ENCODE assay signal across 21 mouse cellular contexts in genomic region chr12:12766510-12767304, GRCm38 (mm10).
DNase-seq lines count a peak whose midpoint lies in the region; ATAC-seq and TF ChIP-seq lines count a peak whose summit lies in the region.
"Had no signal": no experiment of that assay in that cellular context is flagged by ENCODE, and none has a peak within 500 bp of the region (broad histone marks: within the 10 kb centered on the region; RNA-seq: fewer than 3 reads in every experiment).

No protein-coding gene starts in this region.

- no peaks in the 10 kb centered on the region for H3K4me1 ChIP-seq in testis, adult 2 months (ENCODE audit: control insufficient read depth, insufficient read depth, low read length)
- 0 out of 2 replicates have a peak, but pooled peaks cover 3% of the 10 kb centered on the region for H3K4me1 ChIP-seq in hindbrain, embryonic 11.5 days (replicated peaks; ENCODE audit: control insufficient read depth, insufficient read depth, low read length)
- peaks cover 18% of the 10 kb centered on the region for H3K4me1 ChIP-seq in midbrain, embryonic 14.5 days (ENCODE audit: control insufficient read depth, insufficient read depth, low read length)

- H3K36me3 ChIP-seq in testis, adult 2 months (ENCODE audit: control insufficient read depth, insufficient read depth, low read length), result no peaks in the 10 kb centered on the region
- H3K36me3 ChIP-seq in hindbrain, embryonic 11.5 days (ENCODE audit: control insufficient read depth, insufficient read depth, low read length), result no peaks in the 10 kb centered on the region
- no peaks in the 10 kb centered on the region for H3K36me3 ChIP-seq in midbrain, embryonic 14.5 days (ENCODE audit: control insufficient read depth, insufficient read depth, low read length)
- H3K36me3 ChIP-seq: embryonic facial prominence, embryonic 13.5 days; limb, embryonic 13.5 days had no signal

- no peak overlapping the region for H3K9ac ChIP-seq in hindbrain, embryonic 11.5 days (ENCODE audit: low read depth, low read length)
- no peak overlapping the region for H3K9ac ChIP-seq in midbrain, embryonic 14.5 days (replicated peaks; ENCODE audit: low read length)
- H3K9ac ChIP-seq: embryonic facial prominence, embryonic 13.5 days; limb, embryonic 13.5 days; liver, embryonic 14.5 days had no signal

- no peak for DNase-seq in testis, postnatal 14 days (ENCODE audit: low spot score)
- no peak for DNase-seq in hindbrain, embryonic 11.5 days (ENCODE audit: low spot score)
- peak; percentile 34 for DNase-seq in midbrain, embryonic 14.5 days
- DNase-seq in urinary bladder, postnatal 10 days (ENCODE audit: low spot score), result no peak
- no peak for DNase-seq in spleen, postnatal 36 days (ENCODE audit: low spot score in 2 of 2)
- no peak for DNase-seq in thymus, postnatal 25 days
- DNase-seq: adrenal gland, adult 2 months; cerebellum, adult 18-20 months; cerebellum, postnatal 36 days; gastrocnemius, postnatal 25 days; heart, postnatal 10 days; kidney, adult 8-10 months; kidney, postnatal 25 days; right cerebral cortex, postnatal 25 days; thymus, adult 18-20 months had no signal

- H3K9me3 ChIP-seq in hindbrain, embryonic 11.5 days (ENCODE audit: control insufficient read depth, low read length), result no peaks in the 10 kb centered on the region
- no peaks in the 10 kb centered on the region for H3K9me3 ChIP-seq in midbrain, embryonic 14.5 days (ENCODE audit: control insufficient read depth, low read length)
- H3K9me3 ChIP-seq: embryonic facial prominence, embryonic 13.5 days; limb, embryonic 13.5 days had no signal

- TF ChIP-seq POLR2A in testis, adult 2 months (IDR thresholded peaks at IDR 0.05; ENCODE audit: control insufficient read depth, low read depth, low read length), result no peak

- no peak overlapping the region for H3K27ac ChIP-seq in testis, adult 2 months (ENCODE audit: control insufficient read depth, insufficient read depth, low read depth, low read length)
- H3K27ac ChIP-seq in hindbrain, embryonic 11.5 days (ENCODE audit: low read depth, low read length), result peak overlapping the region; percentile 51; the same call in 1 of the 2 replicates
- H3K27ac ChIP-seq in midbrain, embryonic 14.5 days (replicated peaks; ENCODE audit: low read depth, low read length), result no peak overlapping the region; the same call in 1 of the 2 replicates
- H3K27ac ChIP-seq: embryonic facial prominence, embryonic 13.5 days; limb, embryonic 13.5 days; liver, embryonic 14.5 days had no signal

- ATAC-seq in hindbrain, embryonic 11.5 days (ENCODE audit: low FRiP score), result no peak
- ATAC-seq in midbrain, embryonic 14.5 days (ENCODE audit: low FRiP score, low TSS enrichment), result no peak
- ATAC-seq: inflammation-experienced regulatory T-cells, adult 6 months; lung, postnatal 0 days had no signal

- 62% methylated on average over 11 of the region's 11 CpGs for WGBS in hindbrain, embryonic 11.5 days
- 54% methylated on average over 11 of the region's 11 CpGs for WGBS in midbrain, embryonic 14.5 days

- H3K27me3 ChIP-seq in testis, adult 2 months (ENCODE audit: control insufficient read depth, insufficient read depth, low read length), result no peaks in the 10 kb centered on the region
- no peaks in the 10 kb centered on the region for H3K27me3 ChIP-seq in hindbrain, embryonic 11.5 days (ENCODE audit: control insufficient read depth, insufficient read depth, low read length)
- H3K27me3 ChIP-seq in midbrain, embryonic 14.5 days (ENCODE audit: control insufficient read depth, insufficient read depth, low read length), result no peaks in the 10 kb centered on the region
- H3K27me3 ChIP-seq: embryonic facial prominence, embryonic 13.5 days; limb, embryonic 13.5 days had no signal

- H3K4me3 ChIP-seq in testis, adult 2 months (ENCODE audit: control insufficient read depth, low read depth, low read length), result peak overlapping the region; percentile 18; the same call in 1 of the 2 replicates
- no peak overlapping the region for H3K4me3 ChIP-seq in hindbrain, embryonic 11.5 days (ENCODE audit: low read depth, low read length)
- H3K4me3 ChIP-seq in midbrain, embryonic 14.5 days (replicated peaks; ENCODE audit: low read depth, low read length), result no peak overlapping the region
- H3K4me3 ChIP-seq: embryonic facial prominence, embryonic 13.5 days; limb, embryonic 13.5 days had no signal

- TF ChIP-seq CTCF in testis, adult 2 months (IDR thresholded peaks at IDR 0.05; ENCODE audit: control insufficient read depth, insufficient read depth, insufficient replicate concordance, low read depth, low read length), result no peak

- H3K4me2 ChIP-seq in hindbrain, embryonic 11.5 days (replicated peaks; ENCODE audit: low read depth, low read length), result no peak overlapping the region
- no peak overlapping the region for H3K4me2 ChIP-seq in midbrain, embryonic 14.5 days (ENCODE audit: low read length)
- H3K4me2 ChIP-seq: embryonic facial prominence, embryonic 13.5 days; limb, embryonic 13.5 days had no signal
